Mouse (Mus musculus) cortical plate, adult 2 months (tissue): Measurements from ENCODE around the gene Sgms1.

Source experiments
- CTCF ChIP-seq: fragments of 200-500 bp; IDR thresholded peaks from 2 replicates; pipeline ENCODE4 v1.5.1; 2011; ENCODE audit warnings: mild to moderate bottlenecking, control low read depth, low read length; ENCODE audit not compliant: insufficient read depth; ENCODE audit errors: extremely low read depth
- POLR2A ChIP-seq: fragments of 200-500 bp; IDR thresholded peaks from 2 replicates; pipeline ENCODE4 v1.6.1; 2011; ENCODE audit warnings: mild to moderate bottlenecking, low read length, control low read depth; ENCODE audit not compliant: insufficient read depth; ENCODE audit errors: extremely low read depth

GRCm38 (mm10) chr19:32380748-32381147 lies 8.8 kb downstream of the Sgms1 start:
- TF ChIP-seq CTCF (no peak), POLR2A (no peak)
